Mouse (Mus musculus): ENCODE measurements at regions not wholly inside any gene's neighbourhood (a gene's known extent, or its start where the extent isn't known, plus 50 kb on each side); places are given as distances from the start of the nearest gene placed in this dataset.

GRCm38 (mm10) chr8:107642241-107642640, 54.0 kb upstream of the Psmd7 start:
- 84% methylated on average over 8 of the region's 8 CpGs for WGBS
- no peaks in the 10 kb centered on the region for H3K4me1 ChIP-seq (replicated peaks)

DNA sequence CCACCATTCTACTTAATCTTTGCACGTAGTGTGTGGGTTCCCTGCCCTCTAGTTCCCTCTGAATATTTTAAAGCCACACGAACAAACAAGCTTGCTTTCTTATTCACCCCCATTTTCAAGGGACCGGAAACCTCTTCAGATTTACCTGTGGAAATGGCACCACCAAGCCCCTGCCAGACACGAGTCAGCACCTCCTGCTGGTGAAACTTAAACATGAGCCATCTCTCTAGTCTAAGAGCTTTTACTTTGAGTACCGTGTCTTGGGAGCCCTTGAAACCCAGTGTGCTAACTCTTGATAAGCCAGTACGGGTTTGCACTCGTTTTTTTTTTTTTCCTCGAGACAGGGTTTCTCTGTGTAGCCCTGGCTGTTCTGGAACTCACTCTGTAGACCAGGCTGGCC, 59.7 kb upstream of the Psmd7 start:
- no peak overlapping the region for H3K27ac ChIP-seq
- no peaks in the 10 kb centered on the region for H3K27me3 ChIP-seq (ENCODE audit: insufficient read depth, poor library complexity, severe bottlenecking)
- WGBS, result 89% methylated on average over 8 of the region's 8 CpGs
- no peak overlapping the region for H3K4me3 ChIP-seq
- H3K9me3 ChIP-seq, result no peaks in the 10 kb centered on the region
- H3K36me3 ChIP-seq, result no peaks in the 10 kb centered on the region
- no peak for DNase-seq (ENCODE audit: low spot score)
- peaks cover 9% of the 10 kb centered on the region for H3K4me1 ChIP-seq (replicated peaks)

More at GRCm38 (mm10) chr8:107642241-107642640, 54.0 kb upstream of the Psmd7 start:
- no peak for DNase-seq (ENCODE audit: low spot score)
- Histone ChIP-seq H3K36me3 (no peaks in the 10 kb centered on the region), H3K27ac (no peak overlapping the region), H3K4me3 (no peak overlapping the region), H3K9me3 (no peaks in the 10 kb centered on the region), H3K27me3 (ENCODE audit: insufficient read depth, poor library complexity, severe bottlenecking) (no peaks in the 10 kb centered on the region)

DNA sequence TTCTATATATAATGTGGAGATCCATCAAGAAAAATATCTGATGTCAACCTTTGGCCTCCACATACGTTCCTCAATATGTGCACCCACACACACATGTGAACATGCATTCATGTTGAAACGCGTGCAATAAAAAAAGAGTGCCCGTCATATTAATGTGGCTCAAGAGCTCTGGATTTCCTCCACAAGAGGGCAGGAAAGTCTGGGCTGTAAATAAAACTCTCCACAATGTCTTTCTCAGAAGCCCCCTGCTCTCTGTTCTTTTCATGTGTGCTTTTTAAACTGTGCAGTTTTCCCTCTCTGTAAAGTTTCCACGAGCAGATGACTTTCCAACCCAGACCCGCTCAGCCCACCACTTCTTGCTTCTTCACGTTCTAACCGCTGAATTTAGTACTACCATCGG, 62.0 kb upstream of the Psmd7 start:
- Histone ChIP-seq H3K36me3 (no peaks in the 10 kb centered on the region), H3K4me3 (no peak overlapping the region), H3K27ac (no peak overlapping the region), H3K4me1 (replicated peaks) (peaks cover 9% of the 10 kb centered on the region), H3K27me3 (ENCODE audit: insufficient read depth, poor library complexity, severe bottlenecking) (no peaks in the 10 kb centered on the region), H3K9me3 (no peaks in the 10 kb centered on the region)
- no peak for DNase-seq (ENCODE audit: low spot score)
- 95% methylated on average over 9 of the region's 9 CpGs for WGBS

- H3K4me3 ChIP-seq, result no peak overlapping the region
- H3K27ac ChIP-seq, result no peak overlapping the region
- no peaks in the 10 kb centered on the region for H3K9me3 ChIP-seq
- H3K36me3 ChIP-seq, result no peaks in the 10 kb centered on the region
- peaks cover 9% of the 10 kb centered on the region for H3K4me1 ChIP-seq (replicated peaks)
- WGBS, result 67% methylated on average over 11 of the region's 11 CpGs
- H3K27me3 ChIP-seq (ENCODE audit: insufficient read depth, poor library complexity, severe bottlenecking), result no peaks in the 10 kb centered on the region
- no peak for DNase-seq (ENCODE audit: low spot score)
These were observed 63.2 kb upstream of the Psmd7 start for GRCm38 (mm10) chr8:107651424-107651823.

DNA sequence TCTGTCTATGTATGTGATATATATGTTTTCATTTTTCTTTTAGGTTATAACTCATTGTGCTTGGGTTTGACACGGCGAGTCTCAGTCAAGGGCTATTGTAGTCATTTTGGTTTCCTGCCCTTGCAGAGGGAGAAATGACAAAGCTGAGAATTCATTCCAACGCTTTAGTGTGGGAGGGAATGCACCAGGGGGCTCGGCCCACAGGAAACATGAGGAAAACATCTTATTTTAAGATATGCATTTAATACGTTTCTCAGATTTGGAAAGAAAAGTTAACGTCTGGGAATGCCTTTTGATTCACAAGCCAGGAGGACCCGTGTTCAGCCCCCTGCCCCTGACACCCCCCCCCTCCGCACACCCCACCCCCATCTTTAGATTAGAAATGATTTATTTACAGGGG, 64.0 kb upstream of the Psmd7 start:
- DNase-seq (ENCODE audit: low spot score), result no peak
- no peaks in the 10 kb centered on the region for H3K27me3 ChIP-seq (ENCODE audit: insufficient read depth, poor library complexity, severe bottlenecking)
- no peaks in the 10 kb centered on the region for H3K36me3 ChIP-seq
- H3K27ac ChIP-seq, result no peak overlapping the region
- H3K4me3 ChIP-seq, result no peak overlapping the region
- peaks cover 9% of the 10 kb centered on the region for H3K4me1 ChIP-seq (replicated peaks)
- no peaks in the 10 kb centered on the region for H3K9me3 ChIP-seq
- 81% methylated on average over 8 of the region's 8 CpGs for WGBS

- 91% methylated on average over 10 of the region's 10 CpGs for WGBS
- Histone ChIP-seq H3K27ac (no peak overlapping the region), H3K9me3 (no peaks in the 10 kb centered on the region), H3K36me3 (no peaks in the 10 kb centered on the region), H3K27me3 (ENCODE audit: insufficient read depth, poor library complexity, severe bottlenecking) (no peaks in the 10 kb centered on the region), H3K4me3 (no peak overlapping the region), H3K4me1 (replicated peaks) (peaks cover 9% of the 10 kb centered on the region)
- no peak for DNase-seq (ENCODE audit: low spot score)
These were observed 65.4 kb upstream of the Psmd7 start for GRCm38 (mm10) chr8:107653711-107654110.

GRCm38 (mm10) chr8:107656622-107657021, 68.4 kb upstream of the Psmd7 start:
- Histone ChIP-seq H3K4me3 (no peak overlapping the region), H3K36me3 (no peaks in the 10 kb centered on the region), H3K27ac (no peak overlapping the region), H3K4me1 (replicated peaks) (peaks cover 3% of the 10 kb centered on the region; the same call in 1 of the 2 replicates), H3K27me3 (ENCODE audit: insufficient read depth, poor library complexity, severe bottlenecking) (no peaks in the 10 kb centered on the region), H3K9me3 (no peaks in the 10 kb centered on the region)
- DNase-seq (ENCODE audit: low spot score), result no peak
- 80% methylated on average over 5 of the region's 5 CpGs for WGBS

GRCm38 (mm10) chr8:107657741-107658140, 69.5 kb upstream of the Psmd7 start:
- no peak overlapping the region for H3K27ac ChIP-seq
- WGBS, result 90% methylated on average over 4 of the region's 4 CpGs
- no peak overlapping the region for H3K4me3 ChIP-seq
- no peaks in the 10 kb centered on the region for H3K36me3 ChIP-seq
- DNase-seq (ENCODE audit: low spot score), result no peak
- no peaks in the 10 kb centered on the region for H3K4me1 ChIP-seq (replicated peaks)
- no peaks in the 10 kb centered on the region for H3K27me3 ChIP-seq (ENCODE audit: insufficient read depth, poor library complexity, severe bottlenecking)
- H3K9me3 ChIP-seq, result no peaks in the 10 kb centered on the region

DNA sequence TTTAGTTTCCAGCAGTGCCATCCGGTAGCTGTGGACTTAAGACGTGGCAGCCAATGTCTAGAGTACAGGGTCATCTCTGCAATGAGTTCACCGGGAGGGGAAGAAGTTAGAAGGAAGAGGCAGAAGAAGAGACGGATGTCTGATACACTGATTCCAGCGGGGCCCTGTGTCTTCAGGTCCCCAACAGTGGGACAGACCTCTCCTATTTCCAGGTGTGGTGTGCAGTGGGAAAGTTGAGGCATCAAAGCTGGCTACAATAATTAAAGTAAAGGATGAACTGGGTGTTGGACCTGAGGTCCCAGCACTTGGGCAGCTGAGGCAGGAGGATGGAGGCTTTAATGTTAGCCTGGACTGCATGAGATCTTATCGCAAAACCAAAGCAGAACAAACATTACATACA, 70.1 kb upstream of the Psmd7 start:
- Histone ChIP-seq H3K27me3 (ENCODE audit: insufficient read depth, poor library complexity, severe bottlenecking) (no peaks in the 10 kb centered on the region), H3K36me3 (no peaks in the 10 kb centered on the region), H3K27ac (no peak overlapping the region), H3K9me3 (no peaks in the 10 kb centered on the region), H3K4me1 (replicated peaks) (no peaks in the 10 kb centered on the region), H3K4me3 (no peak overlapping the region)
- no peak for DNase-seq (ENCODE audit: low spot score)
- 96% methylated on average over 6 of the region's 6 CpGs for WGBS

DNA sequence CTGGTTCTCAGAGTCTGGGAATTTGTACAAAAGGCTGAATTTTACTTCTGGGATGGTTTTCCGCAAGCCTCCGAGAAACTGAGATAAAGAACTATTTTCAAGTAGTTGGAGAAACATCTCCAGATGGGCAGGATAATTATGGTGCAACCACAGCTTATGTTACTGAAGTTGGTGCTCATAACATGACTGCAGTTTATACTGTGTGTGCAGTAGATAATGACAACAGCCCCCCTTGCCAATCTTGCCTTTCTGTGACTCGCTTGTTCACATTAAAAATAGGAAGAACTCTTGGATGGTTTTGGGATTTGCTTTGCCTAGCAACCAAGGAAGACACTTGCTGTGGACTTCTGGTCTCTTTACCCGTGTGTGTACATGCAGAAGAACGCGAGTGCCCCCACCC, 72.4 kb upstream of the Psmd7 start:
- WGBS, result 92% methylated on average over 6 of the region's 6 CpGs
- no peak overlapping the region for H3K4me3 ChIP-seq
- H3K27ac ChIP-seq, result no peak overlapping the region
- no peaks in the 10 kb centered on the region for H3K4me1 ChIP-seq (replicated peaks)
- no peaks in the 10 kb centered on the region for H3K9me3 ChIP-seq
- H3K27me3 ChIP-seq (ENCODE audit: insufficient read depth, poor library complexity, severe bottlenecking), result no peaks in the 10 kb centered on the region
- no peaks in the 10 kb centered on the region for H3K36me3 ChIP-seq
- DNase-seq (ENCODE audit: low spot score), result no peak

- 0 out of 2 replicates have a peak, but pooled peaks cover 3% of the 10 kb centered on the region for H3K4me1 ChIP-seq (replicated peaks)
- no peak overlapping the region for H3K27ac ChIP-seq
- no peak for DNase-seq (ENCODE audit: low spot score)
- no peaks in the 10 kb centered on the region for H3K9me3 ChIP-seq
- H3K27me3 ChIP-seq (ENCODE audit: insufficient read depth, poor library complexity, severe bottlenecking), result no peaks in the 10 kb centered on the region
- H3K36me3 ChIP-seq, result no peaks in the 10 kb centered on the region
- WGBS, result 86% methylated on average over 5 of the region's 5 CpGs
- H3K4me3 ChIP-seq, result no peak overlapping the region
These were observed 81.3 kb upstream of the Psmd7 start for GRCm38 (mm10) chr8:107669608-107670007.

DNA sequence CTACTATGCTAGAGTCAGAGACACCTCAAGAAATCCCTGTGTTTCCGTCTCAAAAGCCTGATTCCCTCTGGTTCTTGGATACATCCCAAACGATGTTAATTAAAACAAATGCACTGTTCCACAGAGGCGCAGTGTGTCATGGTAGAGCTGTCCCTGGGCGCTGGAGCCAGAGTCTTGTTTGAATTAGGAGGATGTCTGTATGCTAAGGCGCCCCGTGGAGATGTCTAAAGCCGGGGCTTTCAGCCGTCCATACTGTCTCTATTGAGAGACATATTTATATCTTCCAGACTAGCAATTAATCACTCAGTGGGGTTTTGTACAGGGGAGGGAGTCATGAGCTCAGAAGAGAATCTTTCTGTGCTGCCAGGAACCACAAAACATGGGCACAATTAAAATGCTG, 83.2 kb upstream of the Psmd7 start:
- no peaks in the 10 kb centered on the region for H3K9me3 ChIP-seq
- DNase-seq (ENCODE audit: low spot score), result no peak

GRCm38 (mm10) chr8:107672691-107673090, 84.4 kb upstream of the Psmd7 start:
- no peaks in the 10 kb centered on the region for H3K27me3 ChIP-seq (ENCODE audit: insufficient read depth, poor library complexity, severe bottlenecking)
- no peak for DNase-seq (ENCODE audit: low spot score)
- H3K36me3 ChIP-seq, result no peaks in the 10 kb centered on the region
- H3K27ac ChIP-seq, result no peak overlapping the region
- no peak overlapping the region for H3K4me3 ChIP-seq
- no peaks in the 10 kb centered on the region for H3K9me3 ChIP-seq
- 0 out of 2 replicates have a peak, but pooled peaks cover 3% of the 10 kb centered on the region for H3K4me1 ChIP-seq (replicated peaks)
- 94% methylated on average over 6 of the region's 6 CpGs for WGBS

More for the DNA sequence above, 83.2 kb upstream of the Psmd7 start:
- no peak overlapping the region for H3K27ac ChIP-seq
- H3K4me1 ChIP-seq (replicated peaks), result 0 out of 2 replicates have a peak, but pooled peaks cover 3% of the 10 kb centered on the region
- 60% methylated on average over 8 of the region's 8 CpGs for WGBS
- H3K4me3 ChIP-seq, result no peak overlapping the region
- H3K36me3 ChIP-seq, result no peaks in the 10 kb centered on the region
- H3K27me3 ChIP-seq (ENCODE audit: insufficient read depth, poor library complexity, severe bottlenecking), result no peaks in the 10 kb centered on the region

DNA sequence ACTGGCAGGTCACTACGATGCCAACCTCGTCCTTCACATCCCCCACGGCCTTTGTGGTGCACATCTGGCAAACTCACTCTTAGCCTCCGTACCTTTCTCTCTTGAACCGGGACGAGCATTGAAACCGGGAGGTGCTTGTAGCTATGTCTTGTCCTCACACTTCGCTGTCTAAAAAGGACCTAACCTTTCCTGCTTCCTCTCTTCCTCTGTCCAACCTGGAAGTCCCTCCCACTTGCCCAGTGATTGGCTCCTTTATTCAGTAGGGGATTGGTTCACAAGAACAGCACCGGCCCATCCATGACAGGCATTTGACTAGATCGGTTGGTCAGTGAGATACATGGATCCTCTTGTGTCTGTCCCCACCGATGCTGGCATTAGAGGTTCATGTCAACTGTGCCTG, 93.8 kb upstream of the Psmd7 start:
- Histone ChIP-seq H3K27ac (no peak overlapping the region), H3K9me3 (no peaks in the 10 kb centered on the region), H3K4me1 (replicated peaks) (no peaks in the 10 kb centered on the region), H3K4me3 (no peak overlapping the region), H3K36me3 (no peaks in the 10 kb centered on the region), H3K27me3 (ENCODE audit: insufficient read depth, poor library complexity, severe bottlenecking) (no peaks in the 10 kb centered on the region)
- WGBS, result 92% methylated on average over 11 of the region's 11 CpGs
- DNase-seq (ENCODE audit: low spot score), result no peak

Measured in hindbrain, embryonic 10.5 days (tissue).